Mouse (Mus musculus) embryonic facial prominence, embryonic 15.5 days (tissue): ENCODE data around the gene Gm13212. TPM values are rescaled to one million over a fixed set of nuclear protein-coding genes. Genes with fewer than 3 reads are reported as not detected.
"Not testable (repeated sequence)": the region's sequence is repeated elsewhere in the genome, so short reads cannot be mapped to it uniquely, and the experiment has no call there.

Source experiments
- ATAC-seq: fragments of 200-750 bp; cut with Nextera tagmentation; 2 replicates; pipeline ENCODE4 v1.8.0; 2017; ENCODE audit warnings: low read depth, moderate TSS enrichment; ENCODE audit not compliant: insufficient number of reproducible peaks, low FRiP score, low TSS enrichment
- H3K27ac ChIP-seq: fragments of 300-500 bp; sonication (generic); replicated peaks from 2 replicates; pipeline ENCODE4 v1.5.1; 2015; ENCODE audit warnings: mild to moderate bottlenecking, inconsistent platforms
- H3K27me3 ChIP-seq: fragments of 300-500 bp; sonication (generic); 2 replicates; pipeline ENCODE4 v1.6.1; 2015; ENCODE audit warnings: inconsistent platforms
- H3K36me3 ChIP-seq: fragments of 300-500 bp; sonication (generic); 2 replicates; pipeline ENCODE4 v1.6.1; 2015; ENCODE audit warnings: mild to moderate bottlenecking, inconsistent platforms
- H3K4me1 ChIP-seq: fragments of 300-500 bp; sonication (generic); 2 replicates; pipeline ENCODE4 v1.6.1; 2015; ENCODE audit warnings: inconsistent platforms
- H3K4me2 ChIP-seq: fragments of 300-500 bp; sonication (generic); replicated peaks from 2 replicates; pipeline ENCODE4 v1.6.1; 2015; ENCODE audit warnings: mild to moderate bottlenecking, inconsistent platforms
- H3K4me3 ChIP-seq: fragments of 300-500 bp; sonication (generic); replicated peaks from 2 replicates; pipeline ENCODE4 v1.5.1; 2015; ENCODE audit warnings: mild to moderate bottlenecking, inconsistent platforms
- H3K9ac ChIP-seq: fragments of 300-500 bp; sonication (generic); 2 replicates; pipeline ENCODE4 v1.6.1; 2015; ENCODE audit warnings: inconsistent platforms
- H3K9me3 ChIP-seq: fragments of 300-500 bp; sonication (generic); replicated peaks from 2 replicates; pipeline ENCODE4 v1.6.1; 2016; ENCODE audit warnings: inconsistent platforms
- WGBS: fragments of 180-500 bp; shearing (Covaris S2); methylation state at CpG from one replicate; pipeline ENCODE4 v1.1.7; 2015; 5-methylcytosine and 5-hydroxymethylcytosine counted together
- polyA plus RNA-seq: library from polyadenylated mRNA; unstranded; fragments of >200 nt; fragmentation: Nextera tagmentation; extraction: Ambion mirVana; gene quantifications from 2 replicates; pipeline ENCODE4 v1.2.1, GENCODE M21; 2015

Gene Gm13212
- polyA plus RNA-seq, 1 experiment from 2014 or later, result 0.88 TPM

DNA sequence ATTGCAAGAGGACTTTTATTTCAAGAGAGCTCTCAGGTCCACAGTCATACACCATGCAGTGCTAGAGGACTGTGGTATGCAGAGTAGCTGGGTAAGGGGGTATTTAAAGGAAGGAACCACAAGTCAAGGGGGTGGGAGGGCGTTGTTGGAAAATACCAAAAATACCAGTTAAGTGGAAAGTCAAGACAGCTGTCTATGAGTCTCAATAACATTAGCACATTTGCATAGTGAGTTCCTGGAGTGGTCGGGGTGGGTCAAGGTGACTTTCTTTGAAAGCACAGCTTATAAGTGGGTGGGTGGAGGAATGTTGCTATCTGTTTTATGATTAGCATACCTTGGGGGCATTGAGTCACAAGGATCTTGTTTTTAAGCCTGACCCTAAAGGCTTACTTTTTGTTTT, 1.1 kb downstream of the Gm13212 start:
- not testable (repeated sequence) for H3K4me1 ChIP-seq, ATAC-seq, H3K27ac ChIP-seq, H3K4me2 ChIP-seq, H3K36me3 ChIP-seq, H3K9me3 ChIP-seq, H3K27me3 ChIP-seq, H3K9ac ChIP-seq, H3K4me3 ChIP-seq
- 80% methylated on average over 2 of the region's 2 CpGs for WGBS

- 0 out of 2 replicates have a peak, but pooled peaks have one; percentile 11 for ATAC-seq
- not testable (repeated sequence) for H3K9ac ChIP-seq, H3K4me2 ChIP-seq, H3K27me3 ChIP-seq, H3K9me3 ChIP-seq, H3K4me3 ChIP-seq, H3K36me3 ChIP-seq, H3K27ac ChIP-seq, H3K4me1 ChIP-seq
- 65% methylated on average over 1 of the region's 1 CpGs for WGBS
These were observed 9.2 kb downstream of the Gm13212 start for GRCm38 (mm10) chr4:145594183-145594582.

DNA sequence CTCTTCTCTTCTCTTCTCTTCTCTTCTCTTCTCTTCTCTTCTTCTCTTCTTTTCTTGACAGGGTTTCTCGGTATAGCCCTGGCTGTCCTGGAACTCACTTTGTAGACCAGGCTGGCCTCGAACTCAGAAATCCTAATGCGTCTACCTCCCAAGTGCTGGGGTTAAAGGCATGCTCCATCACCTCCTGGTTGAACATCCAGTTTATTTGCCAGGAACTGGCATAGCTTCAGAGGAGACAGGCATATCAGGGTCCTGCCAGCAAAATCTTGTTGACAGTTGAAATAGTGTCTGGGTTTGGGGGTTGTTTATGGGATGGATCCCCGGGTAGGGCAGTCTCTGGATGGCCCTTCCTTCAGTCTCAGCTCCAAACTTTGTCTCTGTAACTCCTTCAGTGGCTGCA, 9.8 kb downstream of the Gm13212 start:
- H3K4me3 ChIP-seq, H3K4me2 ChIP-seq, H3K4me1 ChIP-seq, H3K27me3 ChIP-seq, H3K36me3 ChIP-seq, H3K9ac ChIP-seq, H3K27ac ChIP-seq, ATAC-seq, H3K9me3 ChIP-seq: not testable (repeated sequence)
- WGBS, result 80% methylated on average over 4 of the region's 4 CpGs

GRCm38 (mm10) chr4:145640416-145641185, 55.6 kb downstream of the Gm13212 start:
- 30% methylated on average over 83 of the region's 83 CpGs for WGBS
- not testable (repeated sequence) for H3K4me2 ChIP-seq

DNA sequence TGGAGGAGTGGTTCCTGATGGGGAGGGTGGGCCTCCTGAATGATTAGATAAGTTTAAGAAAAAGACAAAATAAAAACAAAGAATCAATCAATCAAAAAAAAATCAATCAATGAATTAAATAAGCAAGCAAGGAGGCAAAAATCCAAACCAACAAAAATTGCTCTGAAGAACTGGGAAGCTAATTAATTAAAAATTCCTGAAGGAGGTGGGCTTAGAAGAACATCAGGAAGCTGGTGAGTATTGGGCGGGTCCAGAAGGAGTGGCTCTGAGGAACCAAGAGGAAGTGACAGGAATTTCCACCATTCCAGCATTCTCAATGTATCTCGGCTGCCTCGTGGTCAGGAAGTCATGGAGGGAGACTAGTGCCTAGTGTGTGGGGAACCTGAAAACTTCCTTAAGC, 85.4 kb downstream of the Gm13212 start, which contains the start of gene Zfp980:
Zfp980 (plus strand) TSS at position 301 of the 400 bp plus-strand sequence.
- H3K9me3 ChIP-seq, H3K4me3 ChIP-seq, H3K9ac ChIP-seq, H3K4me1 ChIP-seq, H3K27ac ChIP-seq, H3K4me2 ChIP-seq, ATAC-seq, H3K36me3 ChIP-seq, H3K27me3 ChIP-seq: not testable (repeated sequence)
- WGBS, result 74% methylated on average over 3 of the region's 3 CpGs

More at GRCm38 (mm10) chr4:145640416-145641185, 55.6 kb downstream of the Gm13212 start:
- H3K4me1 ChIP-seq, H3K4me3 ChIP-seq, H3K9me3 ChIP-seq, H3K9ac ChIP-seq, ATAC-seq, H3K36me3 ChIP-seq, H3K27ac ChIP-seq, H3K27me3 ChIP-seq: not testable (repeated sequence)

DNA sequence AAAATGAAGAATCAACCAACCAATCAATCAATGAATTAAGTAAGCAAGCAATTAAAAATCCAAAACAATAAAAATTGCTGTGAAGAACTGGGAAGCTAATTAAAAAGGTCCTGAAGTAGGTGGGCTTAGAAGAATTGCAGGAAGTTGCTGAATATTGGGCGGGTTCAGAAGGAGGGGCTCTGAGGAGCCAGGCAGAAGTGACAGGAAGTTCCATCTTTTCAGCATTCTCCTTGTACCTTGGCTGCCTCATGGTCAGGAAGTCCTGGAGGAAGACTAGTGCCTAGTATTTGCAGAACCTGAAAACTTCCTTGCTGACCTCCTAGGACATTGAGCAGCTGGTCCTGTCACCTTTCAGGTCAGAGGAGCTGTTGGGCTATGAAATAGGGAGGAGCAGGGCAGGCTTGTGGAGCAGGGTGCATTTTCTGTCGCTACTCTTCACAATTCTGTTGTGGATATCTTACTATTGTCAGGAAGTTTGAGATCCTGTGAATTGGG, 89.4 kb downstream of the Gm13212 start:
- not testable (repeated sequence) for H3K27me3 ChIP-seq, H3K9me3 ChIP-seq, H3K9ac ChIP-seq, H3K4me2 ChIP-seq, H3K4me1 ChIP-seq, H3K36me3 ChIP-seq, H3K27ac ChIP-seq, ATAC-seq, H3K4me3 ChIP-seq
- 60% methylated on average over 2 of the region's 2 CpGs for whole genome bisulfite sequencing

Other genes starting within 250 kb of the Gm13212 start
- gene Zfp990, start 74.4 kb upstream of the Gm13212 start, polyA plus RNA-seq, result not detected in 2 replicates
- not detected in 2 replicates for gene Zfp980, start 85.5 kb downstream of the Gm13212 start, polyA plus RNA-seq